Mouse (Mus musculus) spleen, postnatal 4 days (tissue): ENCODE results near the gene Acot12.
"Not testable (repeated sequence)": the region's sequence is repeated elsewhere in the genome, so short reads cannot be mapped to it uniquely, and the experiment has no call there.

ENCODE experiments used
- DNase-seq, 2 experiments: peaks; one replicate each; pipeline ENCODE4 v3.0.0; 2022; ENCODE audit warnings: low spot score in 2 of 2

The Acot12 gene

DNA sequence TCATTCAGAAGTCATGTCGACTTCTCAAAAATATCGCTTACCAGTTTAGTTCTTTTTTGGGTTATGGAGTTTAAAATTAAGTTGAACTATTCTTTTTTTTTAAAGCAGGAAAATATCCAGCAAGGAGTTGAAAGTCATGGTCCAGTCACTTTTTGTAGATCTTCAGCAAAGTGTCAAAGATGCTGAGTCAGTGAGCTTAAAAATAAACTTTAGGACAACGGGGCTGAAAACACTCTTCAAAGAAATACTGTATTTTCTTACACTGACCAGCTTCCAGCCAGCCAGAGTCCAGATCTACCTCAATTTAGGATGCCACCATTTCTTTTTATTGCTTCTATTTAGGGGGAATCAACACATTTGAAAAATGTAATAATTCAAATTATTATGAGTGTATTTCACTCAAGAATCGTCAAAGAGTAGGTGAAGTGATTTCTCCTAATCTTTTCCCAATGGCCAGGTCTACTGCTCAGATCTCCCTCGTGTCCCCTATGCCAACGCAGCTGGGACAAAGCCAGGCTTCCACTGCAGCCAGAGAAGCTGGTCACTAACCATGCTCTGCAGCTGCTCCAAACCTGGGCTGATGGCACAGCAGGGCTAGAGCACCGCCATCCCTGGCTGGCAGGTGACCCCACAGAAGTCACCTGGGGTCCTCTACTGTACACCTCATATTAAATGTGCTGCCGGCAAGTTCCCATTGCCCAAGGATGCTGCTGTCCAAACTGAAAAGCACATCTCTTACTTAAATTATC lies 19.2 kb downstream of the Acot12 start:
- no peak for DNase-seq

GRCm38 (mm10) chr13:91761654-91762445 lies 20.5 kb downstream of the Acot12 start:
- no peak for DNase-seq

- not testable (repeated sequence) for DNase-seq
These were observed 22.3 kb downstream of the Acot12 start for GRCm38 (mm10) chr13:91763654-91764053.

DNA sequence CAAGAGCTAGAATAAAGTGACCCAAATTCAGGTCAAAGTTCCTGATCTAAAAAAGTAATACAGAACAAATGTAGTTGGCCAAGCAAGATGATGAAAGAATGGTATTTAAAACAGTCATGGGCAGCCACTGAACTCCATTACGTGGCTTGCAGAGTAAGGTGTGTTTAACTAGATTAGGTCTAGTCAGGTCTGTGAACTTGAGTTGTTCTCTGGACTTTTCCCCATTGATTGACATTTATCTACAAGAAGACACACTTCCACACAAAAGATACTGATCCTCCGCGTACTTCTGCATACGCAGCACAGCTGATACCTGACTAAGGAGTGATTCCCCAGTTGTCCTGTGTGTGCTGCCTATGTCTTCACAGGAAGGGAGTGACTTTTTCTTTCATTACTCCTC lies 24.3 kb downstream of the Acot12 start:
- DNase-seq: no peak

- no peak for DNase-seq
These were observed 27.7 kb downstream of the Acot12 start for GRCm38 (mm10) chr13:91768683-91769651.

GRCm38 (mm10) chr13:91778092-91778491 lies 36.8 kb downstream of the Acot12 start:
- DNase-seq: no peak

DNA sequence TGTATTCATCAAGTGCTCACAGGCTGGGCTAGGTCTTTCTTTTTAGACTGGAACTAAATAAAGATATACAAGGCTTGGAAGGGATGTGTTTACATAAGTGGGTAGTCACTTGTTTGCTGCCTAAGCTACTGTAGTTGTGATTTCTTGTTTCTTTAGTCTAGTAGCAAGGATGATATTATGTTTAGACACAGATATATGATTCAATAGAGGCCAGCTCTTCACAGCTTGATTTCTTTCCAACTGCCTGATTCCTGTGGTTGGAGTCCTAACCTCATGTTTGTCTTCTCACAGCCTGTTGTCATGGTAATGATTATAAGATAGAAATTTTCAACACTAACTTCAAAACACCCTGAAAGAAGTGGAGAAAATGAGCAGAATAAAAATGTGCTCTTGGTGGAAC lies 38.6 kb downstream of the Acot12 start:
- no peak for DNase-seq

DNA sequence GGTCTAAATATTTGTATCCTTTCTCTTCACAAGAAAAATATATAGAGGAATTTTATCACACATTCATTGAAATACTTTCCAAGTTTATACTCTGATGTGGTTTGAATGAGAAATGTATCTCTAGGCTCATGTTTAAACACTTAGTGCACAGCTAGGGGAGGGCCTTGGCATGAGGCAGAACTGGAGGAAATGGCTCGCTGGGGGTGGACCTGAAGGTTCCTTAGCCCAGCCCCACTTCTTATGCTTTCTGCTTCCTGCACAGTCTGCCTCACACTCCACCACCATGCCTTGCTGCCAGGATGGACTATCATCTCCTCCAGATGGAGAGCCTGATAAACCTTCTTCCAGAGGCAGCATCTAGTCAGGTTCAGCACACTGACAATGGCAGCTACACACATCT lies 50.7 kb downstream of the Acot12 start:
- no peak for DNase-seq

- no peak for DNase-seq
These were observed 53.7 kb downstream of the Acot12 start for GRCm38 (mm10) chr13:91794926-91795436.

- DNase-seq: no peak
These were observed 54.3 kb downstream of the Acot12 start for GRCm38 (mm10) chr13:91795593-91795992.

GRCm38 (mm10) chr13:91796003-91796402 lies 54.7 kb downstream of the Acot12 start:
- DNase-seq: no peak

DNA sequence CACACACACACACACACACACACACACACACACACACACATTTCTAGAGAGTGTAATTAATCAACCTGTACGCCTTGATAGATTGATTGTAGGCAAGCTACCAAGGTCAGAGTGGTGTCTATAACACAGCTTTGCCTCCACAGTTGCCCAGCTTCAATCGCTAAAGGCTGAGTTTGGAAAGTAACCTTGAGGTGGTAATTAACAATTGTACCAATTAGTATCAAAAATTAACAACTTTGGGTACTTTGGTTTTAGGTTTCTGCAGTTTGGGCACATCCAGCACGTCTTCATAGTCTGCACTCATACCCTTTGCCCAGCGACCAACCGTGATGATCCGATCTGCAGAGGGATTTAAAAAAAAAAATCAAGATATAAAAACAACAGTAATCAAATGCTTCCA lies 55.6 kb downstream of the Acot12 start:
- DNase-seq: no peak

GRCm38 (mm10) chr13:91797442-91797841 lies 56.1 kb downstream of the Acot12 start:
- no peak for DNase-seq

- DNase-seq: no peak
These were observed 60.4 kb downstream of the Acot12 start for GRCm38 (mm10) chr13:91801726-91802125.

DNA sequence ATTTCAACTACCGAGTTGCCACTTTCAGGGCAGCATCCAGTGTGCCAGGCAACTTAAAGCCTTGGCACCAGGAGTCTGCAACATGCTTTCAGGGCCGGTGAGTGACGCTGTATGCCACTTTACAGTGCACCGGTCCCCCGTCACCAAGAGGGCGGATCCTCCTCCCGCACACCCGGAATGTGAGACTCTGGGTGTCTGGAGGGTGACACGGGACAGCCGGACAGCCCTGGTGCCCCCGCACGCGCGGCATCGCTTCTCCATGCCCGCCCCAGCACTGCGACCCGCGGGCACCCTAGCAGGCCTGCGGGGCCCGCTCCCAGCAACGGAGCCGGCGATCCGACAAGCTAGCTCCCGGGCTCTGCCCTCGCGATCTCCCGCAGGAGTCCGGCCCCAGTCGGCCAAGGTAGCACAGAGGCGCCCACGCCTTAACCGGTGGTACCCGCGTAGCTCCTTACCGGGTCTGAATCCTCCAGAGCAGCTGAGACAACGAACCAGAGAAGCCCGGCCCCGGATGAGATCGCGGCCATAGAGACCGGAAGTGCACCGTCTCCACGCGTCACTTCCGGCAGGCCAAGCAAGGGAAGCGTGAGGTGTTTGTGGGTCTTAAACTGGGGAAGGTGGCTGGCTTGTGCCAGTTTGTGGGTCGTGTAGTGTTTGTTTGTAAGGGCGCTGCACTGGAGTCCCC lies 66.0 kb downstream of the Acot12 start, which contains the start of gene Zcchc9:
Gene Zcchc9, minus strand, starts transcription at position 551 of the 685 bp plus-strand sequence.
- DNase-seq: peak; percentile 81 to 90

GRCm38 (mm10) chr13:91807874-91808575 lies 66.7 kb downstream of the Acot12 start:
- DNase-seq: no peak

GRCm38 (mm10) chr13:91809476-91809875 lies 68.2 kb downstream of the Acot12 start:
- DNase-seq: no peak

GRCm38 (mm10) chr13:91814670-91815069 lies 73.4 kb downstream of the Acot12 start:
- no peak for DNase-seq

DNA sequence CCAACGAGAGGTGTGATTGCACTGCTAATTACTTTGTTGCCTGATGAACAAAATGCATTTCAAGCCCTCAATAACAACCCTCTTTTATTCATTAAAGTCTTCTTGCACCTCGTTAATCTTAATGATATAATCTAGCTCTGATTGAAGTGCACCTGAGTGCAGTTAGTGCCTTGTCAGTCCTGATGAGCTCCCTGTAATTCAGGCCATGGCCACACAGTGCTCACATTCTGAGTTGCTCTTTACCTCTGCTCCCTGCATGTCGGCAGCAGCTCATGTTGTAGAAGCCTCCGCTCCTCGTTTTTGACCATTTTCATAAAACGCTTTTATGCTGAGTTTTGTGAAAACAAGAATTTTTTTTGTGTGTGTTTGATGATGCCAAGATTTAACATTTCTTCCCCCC lies 82.4 kb downstream of the Acot12 start:
- no peak for DNase-seq

DNA sequence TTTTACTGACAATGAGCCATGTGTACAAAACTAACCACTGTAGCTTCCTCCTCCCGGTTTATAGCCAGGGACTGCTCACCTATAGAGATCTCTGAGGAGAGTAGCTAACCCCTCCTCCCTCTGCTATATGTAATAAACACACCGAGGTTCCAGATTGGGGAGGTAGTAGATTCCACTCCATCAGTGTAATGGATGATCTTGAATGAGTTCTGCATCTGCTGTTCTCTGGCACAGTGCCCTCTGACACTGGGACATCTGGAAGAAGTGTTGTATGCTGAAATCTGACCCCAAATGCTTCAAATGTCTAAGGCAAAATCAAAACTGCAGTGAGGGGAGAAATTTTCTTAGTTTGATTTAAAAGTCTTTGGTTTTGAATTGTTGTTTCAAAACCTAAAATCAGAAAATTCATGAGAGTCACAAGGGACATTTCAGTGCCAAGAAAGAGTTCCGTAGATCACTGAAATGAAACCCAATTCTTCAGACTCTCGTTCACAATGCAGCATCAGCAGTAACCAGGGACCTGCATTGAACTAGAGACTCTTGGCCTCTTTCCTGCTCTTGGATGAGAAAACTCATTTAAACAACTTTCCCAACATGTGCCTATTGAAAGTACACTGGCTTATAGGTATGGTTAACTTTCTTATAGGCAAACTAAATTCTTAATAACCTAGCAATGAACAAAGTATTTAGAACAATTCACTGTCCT lies 83.7 kb downstream of the Acot12 start:
- no peak for DNase-seq
